Mouse (Mus musculus) heart, embryonic 11.5 days (tissue): ENCODE data around the gene Fam47e. TPM values are rescaled to one million over a fixed set of nuclear protein-coding genes. Genes with fewer than 3 reads are reported as not detected.
A peak's percentile ranks its signal among the peaks of the same experiment; 100 is the strongest.

ENCODE experiments used
- ATAC-seq: fragments of 200-750 bp; cut with Nextera tagmentation; replicated peaks from 2 replicates; pipeline ENCODE4 v1.8.0; 2017; ENCODE audit warnings: moderate library complexity; ENCODE audit not compliant: insufficient number of reproducible peaks, low FRiP score, low TSS enrichment
- H3K27ac ChIP-seq: fragments of 300-500 bp; sonication (generic); 2 replicates; pipeline ENCODE4 v1.5.1; 2014; ENCODE audit warnings: mild to moderate bottlenecking, low read depth, low read length
- H3K27me3 ChIP-seq: fragments of 300-500 bp; sonication (generic); 2 replicates; pipeline ENCODE4 v1.6.1; 2014; ENCODE audit warnings: mild to moderate bottlenecking, low read length, mixed read lengths; ENCODE audit not compliant: control insufficient read depth, insufficient read depth
- H3K36me3 ChIP-seq: fragments of 300-500 bp; sonication (generic); 2 replicates; pipeline ENCODE4 v1.6.1; 2014; ENCODE audit warnings: mild to moderate bottlenecking, low read length, moderate library complexity, mixed read lengths; ENCODE audit not compliant: control insufficient read depth, insufficient read depth
- H3K4me1 ChIP-seq: fragments of 300-500 bp; sonication (generic); 2 replicates; pipeline ENCODE4 v1.6.1; 2014; ENCODE audit warnings: low read length; ENCODE audit not compliant: control insufficient read depth, insufficient read depth
- H3K4me2 ChIP-seq: fragments of 300-500 bp; sonication (generic); 2 replicates; pipeline ENCODE4 v1.6.1; 2014; ENCODE audit warnings: mild to moderate bottlenecking, moderate library complexity
- H3K4me3 ChIP-seq: fragments of 300-500 bp; sonication (generic); 2 replicates; pipeline ENCODE4 v1.5.1; 2014; ENCODE audit warnings: low read depth, low read length
- H3K9ac ChIP-seq: fragments of 300-500 bp; sonication (generic); 2 replicates; pipeline ENCODE4 v1.6.1; 2014; ENCODE audit warnings: mild to moderate bottlenecking, low read depth, low read length, moderate library complexity
- H3K9me3 ChIP-seq: fragments of 300-500 bp; sonication (generic); replicated peaks from 2 replicates; pipeline ENCODE4 v1.6.1; 2016; ENCODE audit warnings: low read length; ENCODE audit not compliant: control insufficient read depth
- WGBS: fragments of 180-500 bp; shearing (Covaris S2); extraction: QIAGEN DNeasy Blood & Tissue Kit; methylation state at CpG from one replicate; pipeline ENCODE4 v1.1.7; 2014; ENCODE audit not compliant: insufficient replicate concordance; 5-methylcytosine and 5-hydroxymethylcytosine counted together
- polyA plus RNA-seq: library from polyadenylated mRNA; unstranded; fragments of >200 nt; fragmentation: Nextera tagmentation; extraction: Ambion mirVana; gene quantifications from 2 replicates; pipeline ENCODE4 v1.2.1, GENCODE M21; 2014

Fam47e gene
- polyA plus RNA-seq, 1 experiment from 2014 or later: not detected

- Histone ChIP-seq H3K9me3 (no peaks in the 10 kb centered on the region), H3K27me3 (no peaks in the 10 kb centered on the region), H3K4me2 (no peak overlapping the region), H3K9ac (no peak overlapping the region), H3K4me3 (no peak overlapping the region), H3K27ac (no peak overlapping the region), H3K36me3 (no peaks in the 10 kb centered on the region), H3K4me1 (no peaks in the 10 kb centered on the region)
- 82% methylated on average over 4 of the region's 4 CpGs for WGBS
- no peak for ATAC-seq
Observed at GRCm38 (mm10) chr5:92612756-92613155, 57.9 kb downstream of the Fam47e start.

- H3K4me3 ChIP-seq: no peak overlapping the region
- no peak overlapping the region for H3K27ac ChIP-seq
- H3K9ac ChIP-seq: no peak overlapping the region
- no peaks in the 10 kb centered on the region for H3K36me3 ChIP-seq
- ATAC-seq: no peak
- no peak overlapping the region for H3K4me2 ChIP-seq
- no peaks in the 10 kb centered on the region for H3K9me3 ChIP-seq
- no peaks in the 10 kb centered on the region for H3K27me3 ChIP-seq
- WGBS: 86% methylated on average over 5 of the region's 5 CpGs
- no peaks in the 10 kb centered on the region for H3K4me1 ChIP-seq
Observed at GRCm38 (mm10) chr5:92621883-92622282, 67.0 kb downstream of the Fam47e start.

GRCm38 (mm10) chr5:92627896-92628295, 73.0 kb downstream of the Fam47e start:
- no peaks in the 10 kb centered on the region for H3K27me3 ChIP-seq
- WGBS: 37% methylated on average over 7 of the region's 7 CpGs
- no peak overlapping the region for H3K4me3 ChIP-seq
- no peak overlapping the region for H3K9ac ChIP-seq
- peak; percentile 71 for ATAC-seq
- H3K36me3 ChIP-seq: no peaks in the 10 kb centered on the region
- peak overlapping the region; percentile 84 for H3K27ac ChIP-seq
- H3K9me3 ChIP-seq: no peaks in the 10 kb centered on the region
- peaks cover 9% of the 10 kb centered on the region; the same call in 1 of the 2 replicates for H3K4me1 ChIP-seq
- peak overlapping the region; percentile 31; the same call in 1 of the 2 replicates for H3K4me2 ChIP-seq

DNA sequence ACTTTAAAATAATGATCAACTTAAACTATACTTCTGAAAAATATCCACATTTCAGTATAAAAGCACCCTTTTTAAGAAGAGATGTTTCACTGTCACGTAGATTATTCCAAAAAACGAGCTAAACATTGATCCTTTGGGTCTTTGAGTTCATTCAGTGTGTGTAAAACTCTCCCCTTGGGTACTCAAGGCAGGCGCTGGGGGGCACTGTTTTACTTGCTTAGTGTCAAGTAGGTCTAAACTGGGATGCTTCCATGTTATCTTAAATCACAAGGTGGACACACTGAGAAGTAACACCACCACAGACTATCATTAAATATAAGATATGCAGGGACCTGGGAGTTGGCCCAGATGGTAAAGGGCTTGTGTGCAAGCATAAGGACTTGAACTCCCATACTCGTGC, 78.7 kb downstream of the Fam47e start:
- WGBS: 62% methylated on average over 4 of the region's 4 CpGs
- Histone ChIP-seq H3K9ac (no peak overlapping the region), H3K4me3 (no peak overlapping the region), H3K9me3 (no peaks in the 10 kb centered on the region), H3K4me2 (no peak overlapping the region), H3K27me3 (no peaks in the 10 kb centered on the region), H3K4me1 (peaks cover 2% of the 10 kb centered on the region; the same call in 1 of the 2 replicates), H3K27ac (no peak overlapping the region), H3K36me3 (no peaks in the 10 kb centered on the region)
- ATAC-seq: no peak

DNA sequence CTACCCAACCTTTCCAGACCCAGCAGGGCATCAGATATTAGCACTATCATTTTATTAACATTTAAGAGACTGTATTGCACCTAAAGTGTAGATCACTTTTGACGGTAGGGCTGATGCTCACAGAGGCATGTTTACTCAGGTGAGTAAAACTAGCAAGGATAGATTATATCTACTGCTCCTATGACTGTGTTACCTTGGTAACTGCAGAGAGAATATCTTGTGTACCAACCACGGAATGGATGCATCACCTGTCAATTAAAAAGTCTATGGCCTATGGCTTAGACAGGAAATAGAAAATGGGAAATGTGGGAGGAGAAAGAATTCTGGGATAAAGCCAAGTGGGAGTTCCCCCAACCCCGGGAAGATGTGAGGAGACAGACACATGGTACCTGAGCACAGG, 80.0 kb downstream of the Fam47e start:
- H3K4me1 ChIP-seq: no peaks in the 10 kb centered on the region
- no peaks in the 10 kb centered on the region for H3K36me3 ChIP-seq
- H3K9ac ChIP-seq: no peak overlapping the region
- H3K4me3 ChIP-seq: no peak overlapping the region
- no peak overlapping the region for H3K4me2 ChIP-seq
- H3K27ac ChIP-seq: no peak overlapping the region
- H3K27me3 ChIP-seq: no peaks in the 10 kb centered on the region
- H3K9me3 ChIP-seq: no peaks in the 10 kb centered on the region
- no peak for ATAC-seq
- WGBS: 72% methylated on average over 3 of the region's 3 CpGs

DNA sequence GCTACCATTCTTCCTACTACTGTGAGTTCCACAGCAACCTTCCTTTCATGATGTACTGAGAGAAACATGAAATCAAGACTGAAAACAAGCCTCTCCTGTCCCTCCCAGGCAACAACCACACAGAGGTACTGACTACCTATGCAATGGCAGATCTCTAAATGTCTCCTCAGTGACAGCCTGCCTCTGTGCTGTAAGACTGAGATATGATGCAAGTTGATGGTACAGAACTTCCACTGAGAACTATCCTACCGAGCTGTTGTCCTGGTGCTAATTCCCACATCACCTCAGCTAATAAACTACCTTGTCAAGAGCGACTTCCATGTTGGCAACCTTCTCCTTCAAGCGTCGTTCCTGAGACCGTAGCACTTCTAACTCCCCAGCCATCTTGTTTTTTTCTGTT, 81.0 kb downstream of the Fam47e start:
- WGBS: 82% methylated on average over 5 of the region's 5 CpGs
- no peak overlapping the region for H3K4me2 ChIP-seq
- H3K4me1 ChIP-seq: no peaks in the 10 kb centered on the region
- no peaks in the 10 kb centered on the region for H3K36me3 ChIP-seq
- no peaks in the 10 kb centered on the region for H3K9me3 ChIP-seq
- no peak for ATAC-seq
- no peak overlapping the region for H3K27ac ChIP-seq
- no peaks in the 10 kb centered on the region for H3K27me3 ChIP-seq
- no peak overlapping the region for H3K9ac ChIP-seq
- no peak overlapping the region for H3K4me3 ChIP-seq

- no peaks in the 10 kb centered on the region for H3K9me3 ChIP-seq
- H3K4me1 ChIP-seq: no peaks in the 10 kb centered on the region
- H3K27me3 ChIP-seq: no peaks in the 10 kb centered on the region
- H3K4me2 ChIP-seq: no peak overlapping the region
- no peak overlapping the region for H3K4me3 ChIP-seq
- 84% methylated on average over 3 of the region's 3 CpGs for WGBS
- ATAC-seq: no peak
- no peak overlapping the region for H3K9ac ChIP-seq
- no peak overlapping the region for H3K27ac ChIP-seq
- no peaks in the 10 kb centered on the region for H3K36me3 ChIP-seq
Observed at GRCm38 (mm10) chr5:92640861-92641260, 86.0 kb downstream of the Fam47e start.

Other genes starting within 250 kb of the Fam47e start
- gene Sdad1, start 244.6 kb upstream of the Fam47e start, polyA plus RNA-seq: 24.7 and 30.5 TPM in 2 replicates
- not detected in 2 replicates for gene Cxcl9, start 227.0 kb upstream of the Fam47e start, polyA plus RNA-seq
- 37.0 and 37.6 TPM in 2 replicates for gene Art3, start 223.2 kb upstream of the Fam47e start, polyA plus RNA-seq
- gene Cxcl10, start 206.2 kb upstream of the Fam47e start, polyA plus RNA-seq: 0.72 TPM in 1 of 2 replicates, not detected in the other
- gene Nup54, start 119.8 kb upstream of the Fam47e start, polyA plus RNA-seq: 45.7 and 50.7 TPM in 2 replicates
- 11.8 and 12.0 TPM in 2 replicates for gene Scarb2, start 48.2 kb upstream of the Fam47e start, polyA plus RNA-seq
- 67.9 and 80.2 TPM in 2 replicates for gene Stbd1, start 48.0 kb downstream of the Fam47e start, polyA plus RNA-seq
- 1.1 and 1.8 TPM in 2 replicates for gene Ccdc158, start 120.2 kb downstream of the Fam47e start, polyA plus RNA-seq
- gene Shroom3, start 128.4 kb downstream of the Fam47e start, polyA plus RNA-seq: 13.4 and 14.9 TPM in 2 replicates